Mouse (Mus musculus) embryonic fibroblast, embryonic 13.5 days (primary cell): ENCODE measurements around the gene Hpse2.
A peak's percentile ranks its signal among the peaks of the same experiment; 100 is the strongest.

Source experiments
- CTCF ChIP-seq: IDR thresholded peaks from 2 replicates; pipeline ENCODE4 v1.5.1; 2011; ENCODE audit warnings: mild to moderate bottlenecking, control low read depth, low read length, moderate library complexity, borderline replicate concordance; ENCODE audit not compliant: insufficient read depth
- POLR2A ChIP-seq: IDR thresholded peaks from 2 replicates; pipeline ENCODE4 v1.6.1; 2011; ENCODE audit warnings: low read depth, mild to moderate bottlenecking, control low read depth, low read length, moderate library complexity

DNA sequence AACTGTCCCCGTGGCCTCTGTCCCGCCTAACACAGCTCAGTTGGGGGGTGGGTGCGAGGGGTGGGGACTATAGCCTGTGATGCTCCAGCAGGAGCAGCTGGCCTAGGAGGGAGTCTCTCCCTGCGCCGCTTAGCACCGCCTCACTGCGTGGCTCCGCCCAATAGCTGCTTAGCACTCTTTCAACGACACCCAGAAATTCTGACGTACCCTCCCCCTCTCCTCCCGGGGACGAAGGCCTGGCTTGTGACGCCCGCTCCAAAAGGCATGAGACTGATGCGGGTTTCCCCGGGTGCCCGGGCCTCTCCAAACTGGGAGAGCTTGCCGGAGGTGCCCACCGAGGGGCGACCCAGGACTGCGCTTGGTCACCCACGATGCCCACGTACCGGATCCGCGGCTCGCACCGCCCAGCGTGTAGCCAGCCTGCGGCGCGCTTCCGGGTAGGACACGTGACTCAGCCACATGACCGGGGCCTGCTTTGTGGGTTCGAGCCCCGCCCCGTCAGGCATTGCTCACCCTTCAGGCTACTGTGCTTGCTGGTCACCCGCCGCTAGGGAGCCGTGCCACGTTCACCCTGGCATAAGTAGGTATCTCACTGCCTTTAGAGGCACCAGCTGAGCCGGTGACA, 608.5 kb downstream of the Hpse2 start, which contains the start of gene Hps1:
- TF ChIP-seq POLR2A = peak; percentile 69
- peak; percentile 12; the same call in 1 of the 2 replicates for TF ChIP-seq CTCF
